Mouse (Mus musculus) right cerebral cortex, adult 18-20 months (tissue): ENCODE measurements around the gene Nptx1.

Source experiments
- DNase-seq: peaks from one replicate; pipeline ENCODE4 v3.0.0; 2022; ENCODE audit warnings: mixed read lengths

The Nptx1 gene

GRCm38 (mm10) chr11:119490861-119491689, 56.5 kb downstream of the Nptx1 start, which contains the start of gene Endov:
Gene Endov, plus strand, starts transcription at chr11:119491347.
- peak; percentile 98 for DNase-seq
